Mouse (Mus musculus): ENCODE data around the gene Rpl11.
"Not testable (repeated sequence)": the region's sequence is repeated elsewhere in the genome, so short reads cannot be mapped to it uniquely, and the experiment has no call there.

Gene Rpl11

DNA sequence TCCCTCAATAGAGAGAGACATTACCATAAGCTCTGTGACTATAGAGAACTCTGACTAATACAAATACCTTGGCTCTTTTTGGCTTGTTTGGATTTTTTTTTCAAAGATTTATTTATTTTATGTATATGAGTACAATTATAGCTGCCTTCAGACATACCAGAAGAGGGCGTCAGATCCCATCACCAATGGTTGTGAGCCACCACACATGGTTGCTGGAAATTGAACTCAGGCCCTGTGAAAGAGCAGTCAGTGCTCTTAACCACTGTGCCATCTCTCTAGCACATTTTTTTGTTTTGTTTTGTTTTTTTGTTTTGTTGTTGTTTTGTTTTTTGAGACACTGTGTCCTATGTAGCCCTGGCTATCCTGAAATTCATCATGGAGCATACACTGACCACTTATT, 27.9 kb downstream of the Rpl11 start:
- no peak for DNase-seq

GRCm38 (mm10) chr4:136022924-136023323, 30.3 kb downstream of the Rpl11 start:
- no peak for DNase-seq

GRCm38 (mm10) chr4:136021549-136022047, 31.6 kb downstream of the Rpl11 start, which contains the start of gene Eloa:
Eloa (minus strand) TSS chr4:136021763.
- DNase-seq, result peak; percentile 100

GRCm38 (mm10) chr4:136020743-136021548, 32.3 kb downstream of the Rpl11 start:
- DNase-seq, result peak in 1 of 2 experiments; percentile 8

GRCm38 (mm10) chr4:136016059-136016602, 37.1 kb downstream of the Rpl11 start:
- DNase-seq, result no peak

GRCm38 (mm10) chr4:136010586-136010985, 42.6 kb downstream of the Rpl11 start:
- no peak for DNase-seq

- no peak for DNase-seq
Measured at GRCm38 (mm10) chr4:136008782-136009447, 44.3 kb downstream of the Rpl11 start.

DNA sequence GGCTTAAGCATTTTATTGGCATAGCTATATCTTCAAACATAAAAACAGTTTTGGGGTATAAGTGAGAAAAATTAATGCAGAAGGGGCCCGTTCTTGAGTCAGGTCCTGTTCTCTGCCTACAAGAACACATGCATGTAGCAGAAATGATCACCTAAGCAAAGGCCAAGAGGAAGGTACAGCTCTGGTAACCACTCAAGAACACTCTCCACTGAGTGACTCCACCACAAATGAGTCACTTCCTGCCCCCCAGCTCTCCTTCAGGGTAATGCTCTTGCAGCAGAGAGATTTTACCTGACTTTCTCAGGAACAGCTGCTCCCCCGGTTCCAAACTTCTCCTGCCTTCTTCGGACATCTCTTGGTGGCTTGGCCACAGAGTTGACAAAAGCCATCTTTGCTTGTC, 46.4 kb downstream of the Rpl11 start:
- no peak for DNase-seq

DNA sequence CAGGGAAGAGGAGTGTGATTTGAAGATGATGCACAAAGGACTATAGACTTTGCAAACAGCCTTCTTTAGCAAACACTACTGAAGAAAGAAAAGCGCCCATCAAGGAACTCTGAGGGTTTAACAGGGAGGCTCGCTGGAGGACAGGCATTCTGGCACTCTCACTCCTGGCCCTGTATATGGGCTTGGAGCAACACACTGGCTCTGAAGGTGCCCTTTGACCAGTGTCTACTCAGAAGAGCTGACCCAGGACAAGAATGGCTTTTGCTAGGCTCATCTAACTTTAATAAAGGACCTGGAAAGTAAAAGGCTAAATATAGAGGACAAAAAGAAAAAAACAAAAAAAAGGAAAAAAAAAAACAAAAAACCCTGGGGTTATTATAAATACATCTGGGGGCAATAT, 48.3 kb downstream of the Rpl11 start:
- no peak for DNase-seq

DNA sequence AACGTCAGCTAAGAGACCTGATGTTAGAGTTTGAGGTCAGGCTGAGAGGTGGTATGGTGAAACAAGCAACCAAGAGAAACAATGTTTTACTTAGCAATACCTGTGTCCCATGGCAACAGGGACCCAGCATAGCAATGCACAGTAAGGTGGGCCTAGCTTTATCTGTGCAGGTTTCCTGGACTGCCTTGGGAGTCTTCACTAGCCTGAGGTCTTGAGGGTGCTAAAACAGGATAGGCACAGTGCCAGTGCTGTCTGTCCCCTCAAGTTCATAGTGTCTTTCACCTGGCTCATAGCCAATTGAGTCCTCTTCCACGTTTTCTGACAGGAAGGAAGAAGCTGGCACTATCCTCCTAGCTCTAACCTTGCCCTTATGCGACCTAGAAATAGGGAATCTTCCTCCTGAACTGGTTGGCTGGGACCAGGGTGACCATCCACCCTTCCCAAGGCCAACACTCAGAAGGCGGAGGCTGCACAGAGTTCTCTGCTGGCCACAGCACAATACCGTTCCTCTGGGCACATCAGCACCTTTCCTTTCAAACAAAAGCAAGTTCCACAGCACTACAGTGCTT, 49.0 kb downstream of the Rpl11 start:
- DNase-seq, result no peak

GRCm38 (mm10) chr4:135995118-135995517, 58.1 kb downstream of the Rpl11 start:
- DNase-seq, result no peak

DNA sequence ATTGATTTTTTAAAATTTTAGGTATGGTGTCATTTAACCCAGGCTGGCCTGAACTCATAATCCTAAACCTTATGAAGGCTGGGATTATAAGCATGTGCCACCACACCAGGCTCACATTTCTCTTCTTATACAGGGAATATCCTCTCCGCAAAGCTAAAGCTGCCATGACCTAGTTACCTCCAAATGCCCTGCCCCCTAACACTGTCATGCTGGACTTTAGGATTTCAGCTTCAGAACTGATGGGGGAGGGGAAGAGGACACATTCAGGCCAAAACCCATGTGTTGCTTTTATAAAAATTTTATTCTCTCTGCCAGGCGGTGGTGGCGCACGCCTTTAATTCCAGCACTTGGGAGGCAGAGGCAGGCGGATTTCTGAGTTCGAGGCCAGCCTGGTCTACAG, 59.3 kb downstream of the Rpl11 start:
- no peak for DNase-seq

- DNase-seq, result no peak
Measured at GRCm38 (mm10) chr4:135987714-135988113, 65.5 kb downstream of the Rpl11 start.

- DNase-seq, result peak; percentile 91 to 94
Measured at GRCm38 (mm10) chr4:135986943-135987710, 66.1 kb downstream of the Rpl11 start, which contains the start of gene Pithd1. Pithd1 (minus strand) TSS chr4:135987264.

- no peak for DNase-seq
Measured at GRCm38 (mm10) chr4:135986301-135986942, 66.8 kb downstream of the Rpl11 start.

- no peak for DNase-seq
Measured at GRCm38 (mm10) chr4:135985769-135986168, 67.5 kb downstream of the Rpl11 start.

DNA sequence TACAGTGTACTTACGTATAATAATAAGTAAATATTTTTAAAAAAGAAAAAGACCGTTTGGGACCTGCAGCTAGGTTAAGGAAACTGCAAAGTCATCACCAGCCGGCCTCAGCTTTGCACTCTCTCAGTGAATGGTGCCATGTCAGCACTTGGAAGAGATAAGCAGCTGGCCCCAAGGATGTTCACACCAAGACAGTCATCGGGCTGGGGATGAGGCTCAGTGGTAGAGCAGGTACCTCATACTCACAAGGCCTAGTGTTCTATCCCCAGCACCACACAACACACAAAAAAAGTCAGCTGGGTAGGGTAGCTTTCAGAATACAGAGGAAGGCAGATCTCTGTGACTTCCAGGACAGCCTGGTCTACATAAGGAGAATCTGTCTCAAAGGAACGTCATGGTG, 68.0 kb downstream of the Rpl11 start:
- DNase-seq, result no peak

GRCm38 (mm10) chr4:135984556-135984955, 68.7 kb downstream of the Rpl11 start:
- DNase-seq, result no peak

GRCm38 (mm10) chr4:135981524-135982063, 71.6 kb downstream of the Rpl11 start:
- no peak for DNase-seq

GRCm38 (mm10) chr4:135980223-135980622, 73.0 kb downstream of the Rpl11 start:
- not testable (repeated sequence) for DNase-seq
